Mouse (Mus musculus) liver, postnatal 0 days (tissue): ENCODE results near the gene Myl9. TPM values are rescaled to one million over a fixed set of nuclear protein-coding genes. Genes with fewer than 3 reads are reported as not detected.

Experiments
- ATAC-seq: fragments of 200-750 bp; cut with Nextera tagmentation; 2 replicates; pipeline ENCODE4 v1.8.0; 2017; ENCODE audit warnings: mild to moderate bottlenecking, moderate library complexity
- DNase-seq: peaks from one replicate; pipeline ENCODE4 v3.0.0-alpha.2; 2016
- H3K27ac ChIP-seq: fragments of 300-500 bp; sonication (generic); 2 replicates; pipeline ENCODE4 v1.5.1; 2014; ENCODE audit warnings: antibody characterized with exemption, moderate library complexity, mild to moderate bottlenecking, low read depth
- H3K27me3 ChIP-seq: fragments of 300-500 bp; sonication (generic); 2 replicates; pipeline ENCODE4 v1.6.1; 2014; ENCODE audit warnings: low read length, control low read depth, mixed read lengths; ENCODE audit not compliant: insufficient read depth
- H3K36me3 ChIP-seq: fragments of 300-500 bp; sonication (generic); replicated peaks from 2 replicates; pipeline ENCODE4 v1.6.1; 2014; ENCODE audit warnings: mild to moderate bottlenecking, control low read depth, low read length, moderate library complexity, mixed read lengths; ENCODE audit not compliant: insufficient read depth
- H3K4me1 ChIP-seq: fragments of 300-500 bp; sonication (generic); 2 replicates; pipeline ENCODE4 v1.6.1; 2014; ENCODE audit warnings: antibody characterized with exemption, mild to moderate bottlenecking, control low read depth; ENCODE audit not compliant: insufficient read depth
- H3K4me2 ChIP-seq: fragments of 300-500 bp; sonication (generic); 2 replicates; pipeline ENCODE4 v1.6.1; 2014; ENCODE audit warnings: low read depth, mild to moderate bottlenecking, low read length, moderate library complexity, mixed read lengths
- H3K4me3 ChIP-seq: fragments of 300-500 bp; sonication (generic); 2 replicates; pipeline ENCODE4 v1.5.1; 2014; ENCODE audit warnings: low read depth, low read length
- H3K9ac ChIP-seq: fragments of 300-500 bp; sonication (generic); replicated peaks from 2 replicates; pipeline ENCODE4 v1.6.1; 2014; ENCODE audit warnings: mild to moderate bottlenecking, moderate library complexity
- H3K9me3 ChIP-seq: fragments of 300-500 bp; sonication (generic); 2 replicates; pipeline ENCODE4 v1.6.1; 2016; ENCODE audit warnings: mild to moderate bottlenecking, control low read depth, low read length, mixed read lengths
- CTCF ChIP-seq: sonication (generic); IDR thresholded peaks from 2 replicates; pipeline ENCODE4 v1.5.1; 2016; ENCODE audit warnings: antibody characterized with exemption, low read depth
- EP300 ChIP-seq: IDR thresholded peaks from 2 replicates; pipeline ENCODE4 v1.6.1; 2016; ENCODE audit warnings: antibody characterized with exemption, low read depth, mild to moderate bottlenecking
- WGBS: fragments of 180-500 bp; shearing (Covaris S2); extraction: QIAGEN DNeasy Blood & Tissue Kit; methylation state at CpG from one replicate; pipeline ENCODE4 v1.1.7; 2014; ENCODE audit not compliant: insufficient replicate concordance; 5-methylcytosine and 5-hydroxymethylcytosine counted together
- polyA plus RNA-seq: library from polyadenylated mRNA; unstranded; fragments of >200 nt; fragmentation: Nextera tagmentation; extraction: Ambion mirVana; gene quantifications from 2 replicates; pipeline ENCODE4 v1.2.1, GENCODE M21; 2015

Gene Myl9
- polyA plus RNA-seq, 1 experiment from 2014 or later: 51.2 TPM

DNA sequence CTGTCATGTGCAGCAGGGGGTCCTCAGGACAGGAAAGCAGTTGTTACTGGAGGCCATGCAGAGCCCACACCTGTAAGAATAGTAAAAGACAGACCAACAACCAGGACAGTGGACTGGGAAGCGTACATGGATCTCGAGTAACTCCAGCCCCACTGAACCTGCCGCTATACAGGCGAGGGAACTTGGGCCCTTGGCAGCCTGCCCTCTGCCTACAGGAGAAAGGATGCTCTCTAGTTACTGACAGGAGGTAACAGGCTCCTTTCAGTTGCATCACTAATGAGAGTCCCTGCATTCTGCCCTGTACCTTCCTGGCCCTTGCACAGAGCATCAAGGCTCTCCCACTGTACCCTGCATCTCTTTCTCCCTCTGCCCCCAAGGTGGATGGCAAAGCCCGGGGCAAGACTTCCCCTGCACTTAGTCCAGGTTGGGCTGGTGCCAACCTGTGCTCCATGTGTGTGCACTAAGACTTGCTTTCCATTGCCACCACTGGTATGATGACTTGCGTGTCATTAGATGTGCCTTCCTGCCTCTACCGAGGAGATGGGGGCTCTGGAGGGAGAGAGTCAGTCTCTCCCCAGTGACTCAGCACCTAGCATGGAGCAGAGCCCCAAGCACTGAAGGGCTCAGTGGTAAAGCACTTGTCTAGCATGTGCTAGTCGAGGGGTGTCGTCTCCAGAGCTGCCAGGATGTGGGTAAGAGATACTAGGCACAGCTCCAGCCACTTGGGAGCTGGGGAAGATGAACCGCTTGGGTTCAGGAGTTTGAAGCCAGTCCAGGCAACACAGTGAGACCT lies 8.8 kb upstream of the Myl9 start:
- WGBS: 50% methylated on average over 10 of the region's 10 CpGs
- TF ChIP-seq EP300: no peak
- H3K4me3 ChIP-seq: no peak overlapping the region
- no peak overlapping the region for H3K9ac ChIP-seq
- H3K27ac ChIP-seq: no peak overlapping the region
- no peaks in the 10 kb centered on the region for H3K27me3 ChIP-seq
- no peaks in the 10 kb centered on the region for H3K9me3 ChIP-seq
- no peaks in the 10 kb centered on the region for H3K4me1 ChIP-seq
- DNase-seq (no peak), ATAC-seq (peak; percentile 31; the same call in 1 of the 2 replicates)
- H3K4me2 ChIP-seq: no peak overlapping the region
- no peaks in the 10 kb centered on the region; the same call in 1 of the 2 replicates for H3K36me3 ChIP-seq

DNA sequence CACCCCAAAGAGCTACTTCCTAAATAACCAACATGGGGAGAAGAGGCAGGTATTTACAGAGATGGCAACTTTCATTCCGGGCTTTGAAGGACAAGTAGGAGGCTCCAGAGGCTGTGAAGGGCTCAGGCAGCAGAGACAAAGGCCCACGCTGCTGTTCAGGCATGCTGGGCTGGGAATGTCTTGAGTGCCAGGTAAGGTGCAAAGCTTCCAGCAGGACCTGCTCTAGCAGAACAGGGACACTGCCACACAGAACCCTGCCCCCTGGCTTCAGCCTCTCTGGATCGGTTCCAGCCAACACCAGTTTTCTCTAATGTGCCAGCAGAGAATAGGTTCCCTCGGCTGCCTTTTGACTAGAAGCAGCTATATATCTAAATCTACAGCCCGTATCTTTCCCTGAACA lies 8.1 kb upstream of the Myl9 start:
- Histone ChIP-seq H3K4me2 (no peak overlapping the region), H3K27ac (no peak overlapping the region), H3K9me3 (no peaks in the 10 kb centered on the region), H3K36me3 (no peaks in the 10 kb centered on the region; the same call in 1 of the 2 replicates), H3K4me1 (no peaks in the 10 kb centered on the region), H3K9ac (no peak overlapping the region), H3K4me3 (no peak overlapping the region), H3K27me3 (no peaks in the 10 kb centered on the region)
- DNase-seq: no peak
- no peak for TF ChIP-seq CTCF
- ATAC-seq: no peak
- WGBS: 67% methylated on average over 5 of the region's 5 CpGs

- TF ChIP-seq CTCF (no peak), EP300 (no peak)
- H3K4me1 ChIP-seq: no peaks in the 10 kb centered on the region
- 54% methylated on average over 12 of the region's 12 CpGs for WGBS
- no peak for ATAC-seq
- no peaks in the 10 kb centered on the region for H3K9me3 ChIP-seq
- no peak for DNase-seq
- no peak overlapping the region for H3K9ac ChIP-seq
- no peak overlapping the region for H3K27ac ChIP-seq
- no peaks in the 10 kb centered on the region for H3K27me3 ChIP-seq
- H3K4me3 ChIP-seq: no peak overlapping the region
- H3K4me2 ChIP-seq: no peak overlapping the region
- H3K36me3 ChIP-seq: no peaks in the 10 kb centered on the region
Observed at GRCm38 (mm10) chr2:156769274-156769673, 5.9 kb upstream of the Myl9 start.

DNA sequence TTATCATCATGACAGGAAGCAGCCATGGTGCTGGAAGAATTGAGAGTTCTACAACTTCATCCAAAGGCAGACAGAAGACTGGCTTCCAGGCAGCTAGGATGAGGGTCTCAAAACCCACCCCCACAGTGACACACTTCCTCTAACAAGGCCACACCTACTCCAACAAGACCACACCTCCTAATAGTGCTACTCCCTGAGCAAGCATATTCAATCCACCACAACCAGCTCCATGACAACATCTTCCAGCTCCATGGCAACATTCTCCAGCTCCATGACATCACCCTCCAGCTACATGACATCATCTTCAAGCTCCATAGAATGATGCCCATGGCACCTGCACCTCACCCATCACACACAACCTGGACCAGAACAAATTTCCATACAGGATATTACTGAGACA lies 1.8 kb upstream of the Myl9 start:
- Histone ChIP-seq H3K4me2 (no peak overlapping the region), H3K27ac (no peak overlapping the region), H3K27me3 (peaks cover 12% of the 10 kb centered on the region; the same call in 1 of the 2 replicates), H3K4me3 (no peak overlapping the region), H3K36me3 (no peaks in the 10 kb centered on the region), H3K4me1 (peaks cover 11% of the 10 kb centered on the region), H3K9ac (no peak overlapping the region), H3K9me3 (no peaks in the 10 kb centered on the region)
- TF ChIP-seq CTCF: no peak
- TF ChIP-seq EP300: no peak
- ATAC-seq (no peak), DNase-seq (no peak)

DNA sequence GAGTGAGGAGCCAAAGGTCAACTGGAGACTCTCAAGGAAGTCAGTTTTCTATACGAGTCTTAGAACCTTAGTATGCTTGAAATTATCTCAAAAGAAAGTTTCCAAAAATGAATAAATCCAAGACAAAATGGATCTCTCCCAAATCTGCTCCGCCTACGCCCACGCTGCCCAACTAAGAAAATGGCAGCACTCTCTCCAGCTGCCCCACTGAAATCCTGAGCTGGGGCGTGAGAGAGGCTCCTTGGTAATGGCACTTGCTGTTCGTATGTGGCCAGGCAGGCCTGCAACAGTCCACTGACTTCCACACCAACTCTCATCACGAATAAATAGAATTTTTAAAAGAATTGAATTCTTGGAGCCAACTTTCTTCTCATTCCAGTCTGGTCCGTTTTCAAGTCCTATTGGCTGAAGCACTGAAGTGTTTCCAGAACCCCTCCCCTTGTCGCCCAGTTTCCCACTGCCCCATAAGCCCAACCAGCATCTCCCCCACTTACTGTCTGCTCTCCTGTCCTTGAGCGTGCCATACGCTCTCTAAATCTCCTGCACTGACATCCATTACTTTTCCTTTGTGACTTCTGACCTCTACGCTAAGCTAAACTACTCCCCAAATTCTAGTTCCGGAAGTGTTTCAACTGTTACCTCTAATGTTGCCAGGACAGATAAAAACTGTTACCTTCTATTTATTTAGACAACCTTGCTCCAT lies 1.0 kb upstream of the Myl9 start:
- Histone ChIP-seq H3K9me3 (no peaks in the 10 kb centered on the region), H3K9ac (no peak overlapping the region), H3K27ac (0 out of 2 replicates have a peak overlapping the region, but pooled peaks have one; percentile 45), H3K4me3 (no peak overlapping the region), H3K36me3 (no peaks in the 10 kb centered on the region), H3K4me2 (0 out of 2 replicates have a peak overlapping the region, but pooled peaks have one; percentile 62), H3K4me1 (peaks cover 11% of the 10 kb centered on the region), H3K27me3 (peaks cover 12% of the 10 kb centered on the region; the same call in 1 of the 2 replicates)
- no peak for DNase-seq
- 82% methylated on average over 13 of the region's 13 CpGs for WGBS
- no peak for ATAC-seq
- TF ChIP-seq CTCF: no peak
- TF ChIP-seq EP300: no peak
